Mouse (Mus musculus): Measurements from ENCODE around the gene Fam117a. TPM values are rescaled to one million over a fixed set of nuclear protein-coding genes. Genes with fewer than 3 reads are reported as not detected.

The Fam117a gene
- total and polyA plus RNA-seq, 3 experiments = 30.9 to 159 (median 105) TPM

GRCm38 (mm10) chr11:95354228-95354944, 17.6 kb downstream of the Fam117a start:
- H3K9me3 ChIP-seq (replicated peaks) = no peaks in the 10 kb centered on the region
- peaks cover 88% of the 10 kb centered on the region for H3K36me3 ChIP-seq (replicated peaks)
- no peaks in the 10 kb centered on the region for H3K27me3 ChIP-seq (ENCODE audit: insufficient read depth, low read length)
- no peak for TF ChIP-seq CTCF (IDR thresholded peaks at IDR 0.05; ENCODE audit: low read depth, low read length)
- H3K4me3 ChIP-seq (ENCODE audit: low read depth, low read length) = no peak overlapping the region
- peaks cover 78% of the 10 kb centered on the region for H3K4me1 ChIP-seq (ENCODE audit: insufficient read depth, low read depth, low read length)
- ATAC-seq (ENCODE audit: extremely low read depth, insufficient number of reproducible peaks, low FRiP score, poor library complexity, severe bottlenecking) (no peak), DNase-seq (ENCODE audit: low spot score) (no peak)

- no peaks in the 10 kb centered on the region for H3K27me3 ChIP-seq (ENCODE audit: insufficient read depth, low read length)
- DNase-seq (ENCODE audit: low spot score) (no peak), ATAC-seq (ENCODE audit: extremely low read depth, insufficient number of reproducible peaks, low FRiP score, poor library complexity, severe bottlenecking) (no peak)
- TF ChIP-seq POLR2AphosphoS5 (IDR thresholded peaks at IDR 0.05; ENCODE audit: insufficient replicate concordance, low read depth, low read length) = no peak
- TF ChIP-seq TAL1 (conservative IDR thresholded peaks at IDR 0.05; ENCODE audit: low read depth, low read length) = no peak
- TF ChIP-seq GATA2 (IDR thresholded peaks at IDR 0.05; ENCODE audit: borderline replicate concordance, low read depth, low read length) = no peak
- no peak for TF ChIP-seq GATA1 (IDR thresholded peaks at IDR 0.05; ENCODE audit: borderline replicate concordance, low read length)
- TF ChIP-seq CTCF (IDR thresholded peaks at IDR 0.05; ENCODE audit: low read depth, low read length) = no peak
- no peaks in the 10 kb centered on the region for H3K9me3 ChIP-seq (replicated peaks)
- H3K4me1 ChIP-seq (ENCODE audit: insufficient read depth, low read depth, low read length) = peaks cover 73% of the 10 kb centered on the region
- H3K4me3 ChIP-seq (ENCODE audit: low read depth, low read length) = no peak overlapping the region; the same call in 1 of the 2 replicates
- peaks cover 88% of the 10 kb centered on the region for H3K36me3 ChIP-seq (replicated peaks)
These were observed 18.3 kb downstream of the Fam117a start for GRCm38 (mm10) chr11:95354945-95355660.

GRCm38 (mm10) chr11:95355661-95356011, 18.8 kb downstream of the Fam117a start:
- DNase-seq (ENCODE audit: low spot score) = no peak
- no peaks in the 10 kb centered on the region for H3K27me3 ChIP-seq (ENCODE audit: insufficient read depth, low read length)
- TF ChIP-seq GATA2 (IDR thresholded peaks at IDR 0.05; ENCODE audit: borderline replicate concordance, low read depth, low read length) = no peak
- TF ChIP-seq CTCF (IDR thresholded peaks at IDR 0.05; ENCODE audit: low read depth, low read length) = no peak
- no peak for TF ChIP-seq GATA1 (IDR thresholded peaks at IDR 0.05; ENCODE audit: borderline replicate concordance, low read length)
- no peak for TF ChIP-seq POLR2AphosphoS5 (IDR thresholded peaks at IDR 0.05; ENCODE audit: insufficient replicate concordance, low read depth, low read length)
- TF ChIP-seq TAL1 (conservative IDR thresholded peaks at IDR 0.05; ENCODE audit: low read depth, low read length) = no peak
- peaks cover 88% of the 10 kb centered on the region for H3K36me3 ChIP-seq (replicated peaks)
- H3K4me1 ChIP-seq (ENCODE audit: insufficient read depth, low read depth, low read length) = peaks cover 71% of the 10 kb centered on the region
- no peak overlapping the region; the same call in 1 of the 2 replicates for H3K4me3 ChIP-seq (ENCODE audit: low read depth, low read length)
- H3K9me3 ChIP-seq (replicated peaks) = no peaks in the 10 kb centered on the region
- no peak for ATAC-seq (ENCODE audit: extremely low read depth, insufficient number of reproducible peaks, low FRiP score, poor library complexity, severe bottlenecking)

GRCm38 (mm10) chr11:95356039-95356438, 19.2 kb downstream of the Fam117a start:
- TF ChIP-seq TAL1 (conservative IDR thresholded peaks at IDR 0.05; ENCODE audit: low read depth, low read length) (no peak), POLR2AphosphoS5 (IDR thresholded peaks at IDR 0.05; ENCODE audit: insufficient replicate concordance, low read depth, low read length) (no peak), GATA1 (IDR thresholded peaks at IDR 0.05; ENCODE audit: borderline replicate concordance, low read length) (no peak), GATA2 (IDR thresholded peaks at IDR 0.05; ENCODE audit: borderline replicate concordance, low read depth, low read length) (no peak), CTCF (IDR thresholded peaks at IDR 0.05; ENCODE audit: low read depth, low read length) (no peak)
- peak overlapping the region; percentile 46; the same call in 1 of the 2 replicates for H3K4me3 ChIP-seq (ENCODE audit: low read depth, low read length)
- H3K4me1 ChIP-seq (ENCODE audit: insufficient read depth, low read depth, low read length) = peaks cover 67% of the 10 kb centered on the region
- no peaks in the 10 kb centered on the region for H3K27me3 ChIP-seq (ENCODE audit: insufficient read depth, low read length)
- no peaks in the 10 kb centered on the region for H3K9me3 ChIP-seq (replicated peaks)
- ATAC-seq (ENCODE audit: extremely low read depth, insufficient number of reproducible peaks, low FRiP score, poor library complexity, severe bottlenecking) (no peak), DNase-seq (ENCODE audit: low spot score) (no peak)
- peaks cover 88% of the 10 kb centered on the region for H3K36me3 ChIP-seq (replicated peaks)

GRCm38 (mm10) chr11:95356469-95357273, 19.9 kb downstream of the Fam117a start:
- ATAC-seq (ENCODE audit: extremely low read depth, insufficient number of reproducible peaks, low FRiP score, poor library complexity, severe bottlenecking) (peak; percentile 86), DNase-seq (ENCODE audit: low spot score) (peak; percentile 76)
- Histone ChIP-seq H3K9me3 (replicated peaks) (no peaks in the 10 kb centered on the region), H3K36me3 (replicated peaks) (peaks cover 85% of the 10 kb centered on the region), H3K4me3 (ENCODE audit: low read depth, low read length) (peak overlapping the region; percentile 46; the same call in 1 of the 2 replicates), H3K27me3 (ENCODE audit: insufficient read depth, low read length) (no peaks in the 10 kb centered on the region), H3K4me1 (ENCODE audit: insufficient read depth, low read depth, low read length) (peaks cover 67% of the 10 kb centered on the region)
- no peak for TF ChIP-seq GATA1 (IDR thresholded peaks at IDR 0.05; ENCODE audit: borderline replicate concordance, low read length)
- peak; percentile 95 for TF ChIP-seq TAL1 (conservative IDR thresholded peaks at IDR 0.05; ENCODE audit: low read depth, low read length)
- TF ChIP-seq GATA2 (IDR thresholded peaks at IDR 0.05; ENCODE audit: borderline replicate concordance, low read depth, low read length) = peak; percentile 46; the same call in 1 of the 2 replicates
- TF ChIP-seq CTCF (IDR thresholded peaks at IDR 0.05; ENCODE audit: low read depth, low read length) = no peak
- no peak for TF ChIP-seq POLR2AphosphoS5 (IDR thresholded peaks at IDR 0.05; ENCODE audit: insufficient replicate concordance, low read depth, low read length)

- no peaks in the 10 kb centered on the region for H3K27me3 ChIP-seq (ENCODE audit: insufficient read depth, low read length)
- peaks cover 75% of the 10 kb centered on the region for H3K36me3 ChIP-seq (replicated peaks)
- TF ChIP-seq CTCF (IDR thresholded peaks at IDR 0.05; ENCODE audit: low read depth, low read length) (no peak), GATA2 (IDR thresholded peaks at IDR 0.05; ENCODE audit: borderline replicate concordance, low read depth, low read length) (no peak), GATA1 (IDR thresholded peaks at IDR 0.05; ENCODE audit: borderline replicate concordance, low read length) (no peak), POLR2AphosphoS5 (IDR thresholded peaks at IDR 0.05; ENCODE audit: insufficient replicate concordance, low read depth, low read length) (no peak), TAL1 (conservative IDR thresholded peaks at IDR 0.05; ENCODE audit: low read depth, low read length) (no peak)
- no peaks in the 10 kb centered on the region for H3K9me3 ChIP-seq (replicated peaks)
- H3K4me1 ChIP-seq (ENCODE audit: insufficient read depth, low read depth, low read length) = peaks cover 57% of the 10 kb centered on the region
- ATAC-seq (ENCODE audit: extremely low read depth, insufficient number of reproducible peaks, low FRiP score, poor library complexity, severe bottlenecking) = no peak
- no peak for DNase-seq (ENCODE audit: low spot score)
- H3K4me3 ChIP-seq (ENCODE audit: low read depth, low read length) = peak overlapping the region; percentile 25; the same call in 1 of the 2 replicates
These were observed 21.4 kb downstream of the Fam117a start for GRCm38 (mm10) chr11:95358263-95358662.

Data from G1E (cell line).